Mouse (Mus musculus) right cerebral cortex, postnatal 36 days (tissue): ENCODE data around the gene Otos.

Experiments
- DNase-seq, 2 experiments: peaks; one replicate each; pipeline ENCODE4 v3.0.0; 2022; ENCODE audit warnings: low spot score in 2 of 2, mixed read lengths in 1 of 2

Otos gene

DNA sequence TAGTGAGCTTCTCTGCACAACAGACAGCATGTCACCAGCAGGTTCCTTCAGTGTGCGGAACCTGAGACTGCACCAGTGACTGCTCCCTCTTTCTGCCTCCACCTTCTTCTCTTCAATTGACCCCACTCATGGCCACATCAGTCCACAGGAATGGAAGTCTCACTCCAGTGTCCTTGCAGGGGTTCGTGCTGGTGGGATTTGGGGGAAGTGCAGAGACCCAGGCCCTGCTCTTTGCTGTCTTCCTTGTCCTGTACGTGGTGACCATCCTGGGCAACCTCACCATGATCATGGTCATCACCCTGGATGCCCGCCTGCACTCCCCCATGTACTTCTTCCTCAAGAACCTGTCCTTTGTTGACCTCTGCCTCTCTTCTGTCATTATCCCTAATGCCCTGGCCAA, 40.9 kb downstream of the Otos start:
- no peak for DNase-seq

- DNase-seq = no peak
Measured at GRCm38 (mm10) chr1:92605482-92605881, 43.2 kb downstream of the Otos start, which contains the start of gene Olfr1410. Gene Olfr1410 (plus strand): TSS chr1:92605782.

DNA sequence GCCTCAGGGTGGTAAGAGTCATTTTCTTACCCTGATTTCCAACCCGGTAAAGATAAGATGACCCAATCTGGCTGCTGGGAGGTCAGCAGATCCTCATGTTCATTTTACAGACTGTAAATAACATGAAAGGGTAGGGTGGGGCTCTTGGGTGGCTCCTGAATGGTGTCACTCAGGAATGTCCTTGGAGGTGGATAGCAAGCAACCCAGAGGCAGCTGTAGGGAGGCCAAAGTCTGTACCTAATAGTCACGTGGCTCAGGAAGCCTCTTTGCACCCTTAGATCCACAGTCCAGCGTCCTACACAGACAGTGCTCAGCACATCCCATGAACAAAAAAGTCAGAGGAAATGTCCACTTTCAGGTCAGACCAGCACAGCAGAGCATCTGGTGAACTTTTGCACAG, 52.6 kb downstream of the Otos start:
- DNase-seq = no peak
